Mouse (Mus musculus) limb, embryonic 10.5 days (tissue): ENCODE data around the gene Cdk11b. TPM values are rescaled to one million over a fixed set of nuclear protein-coding genes. Genes with fewer than 3 reads are reported as not detected.

Experiments
- DNase-seq: peaks from one replicate; pipeline ENCODE4 v3.0.0-alpha.2; 2017; ENCODE audit warnings: low spot score
- H3K27ac ChIP-seq: fragments of 300-500 bp; sonication (generic); 2 replicates; pipeline ENCODE4 v1.5.1; 2016; ENCODE audit warnings: mild to moderate bottlenecking
- H3K27me3 ChIP-seq: fragments of 300-500 bp; sonication (generic); 2 replicates; pipeline ENCODE4 v1.6.1; 2016; ENCODE audit warnings: low read depth, mild to moderate bottlenecking; ENCODE audit not compliant: poor library complexity, severe bottlenecking
- H3K36me3 ChIP-seq: fragments of 300-500 bp; sonication (generic); 2 replicates; pipeline ENCODE4 v1.6.1; 2016; ENCODE audit warnings: mild to moderate bottlenecking, moderate library complexity
- H3K4me1 ChIP-seq: fragments of 300-500 bp; sonication (generic); 2 replicates; pipeline ENCODE4 v1.6.1; 2016
- H3K4me3 ChIP-seq: fragments of 300-500 bp; sonication (generic); 2 replicates; pipeline ENCODE4 v1.5.1; 2016; ENCODE audit warnings: mild to moderate bottlenecking, moderate library complexity
- H3K9me3 ChIP-seq: fragments of 300-500 bp; sonication (generic); replicated peaks from 2 replicates; pipeline ENCODE4 v1.6.1; 2016; ENCODE audit warnings: mild to moderate bottlenecking
- WGBS: fragments of 180-500 bp; shearing (Covaris S2); methylation state at CpG from one replicate; pipeline ENCODE4 v1.1.7; 2016; 5-methylcytosine and 5-hydroxymethylcytosine counted together
- polyA plus RNA-seq: library from polyadenylated mRNA; unstranded; fragments of >200 nt; fragmentation: Nextera tagmentation; extraction: Ambion mirVana; gene quantifications from 2 replicates; pipeline ENCODE4 v1.2.1, GENCODE M21; 2016

Cdk11b gene
- polyA plus RNA-seq, 1 experiment from 2014 or later: 74.8 TPM

DNA sequence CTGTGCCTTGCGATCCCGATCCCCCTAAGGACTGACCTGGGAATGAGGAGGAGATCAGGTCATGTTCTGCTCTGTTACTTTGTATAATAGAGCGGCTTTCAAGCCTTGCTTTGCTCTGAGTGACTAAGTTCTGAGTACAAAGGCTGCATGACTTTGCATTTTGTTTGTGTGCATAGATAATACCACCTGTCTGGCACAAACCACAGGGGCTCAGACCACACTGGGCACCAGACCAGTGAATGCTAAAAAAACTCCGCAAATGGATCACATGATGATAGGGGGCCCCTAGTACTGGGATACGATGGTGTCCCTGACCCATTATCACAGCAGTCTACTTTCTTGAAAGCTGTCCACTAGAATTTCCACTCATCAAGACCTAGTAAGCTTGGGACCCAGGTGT lies 28.0 kb upstream of the Cdk11b start:
- 89% methylated on average over 5 of the region's 5 CpGs for WGBS
- H3K27ac ChIP-seq: no peak overlapping the region
- no peaks in the 10 kb centered on the region for H3K9me3 ChIP-seq
- peaks cover 8% of the 10 kb centered on the region; the same call in 1 of the 2 replicates for H3K4me1 ChIP-seq
- H3K27me3 ChIP-seq: no peaks in the 10 kb centered on the region
- no peak for DNase-seq
- H3K36me3 ChIP-seq: no peaks in the 10 kb centered on the region
- H3K4me3 ChIP-seq: no peak overlapping the region

DNA sequence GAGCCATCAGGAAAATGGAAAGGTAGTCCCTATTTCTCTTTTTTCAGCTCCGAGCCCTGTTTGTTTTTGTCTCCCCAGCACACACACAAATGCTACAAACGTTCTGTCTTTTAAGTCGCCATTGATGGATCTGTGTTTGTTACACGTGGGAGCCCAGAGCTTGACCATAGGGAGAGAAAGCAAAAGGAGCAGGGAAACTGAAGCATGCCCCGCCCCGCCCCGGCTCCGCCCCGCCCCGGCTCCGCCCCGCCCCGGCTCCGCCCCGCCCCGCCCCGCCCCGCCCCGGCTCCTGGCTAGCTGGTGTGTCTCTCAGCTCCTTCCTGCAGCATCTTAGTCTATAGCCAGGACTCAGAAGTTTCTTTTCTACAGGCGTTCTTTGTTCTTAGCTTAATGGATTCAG lies 26.1 kb upstream of the Cdk11b start:
- Histone ChIP-seq H3K9me3 (no peaks in the 10 kb centered on the region), H3K36me3 (peaks cover 9% of the 10 kb centered on the region), H3K4me3 (no peak overlapping the region; the same call in 1 of the 2 replicates), H3K27me3 (no peaks in the 10 kb centered on the region), H3K27ac (no peak overlapping the region), H3K4me1 (peaks cover 19% of the 10 kb centered on the region)
- no peak for DNase-seq
- 16% methylated on average over 20 of the region's 20 CpGs for WGBS

DNA sequence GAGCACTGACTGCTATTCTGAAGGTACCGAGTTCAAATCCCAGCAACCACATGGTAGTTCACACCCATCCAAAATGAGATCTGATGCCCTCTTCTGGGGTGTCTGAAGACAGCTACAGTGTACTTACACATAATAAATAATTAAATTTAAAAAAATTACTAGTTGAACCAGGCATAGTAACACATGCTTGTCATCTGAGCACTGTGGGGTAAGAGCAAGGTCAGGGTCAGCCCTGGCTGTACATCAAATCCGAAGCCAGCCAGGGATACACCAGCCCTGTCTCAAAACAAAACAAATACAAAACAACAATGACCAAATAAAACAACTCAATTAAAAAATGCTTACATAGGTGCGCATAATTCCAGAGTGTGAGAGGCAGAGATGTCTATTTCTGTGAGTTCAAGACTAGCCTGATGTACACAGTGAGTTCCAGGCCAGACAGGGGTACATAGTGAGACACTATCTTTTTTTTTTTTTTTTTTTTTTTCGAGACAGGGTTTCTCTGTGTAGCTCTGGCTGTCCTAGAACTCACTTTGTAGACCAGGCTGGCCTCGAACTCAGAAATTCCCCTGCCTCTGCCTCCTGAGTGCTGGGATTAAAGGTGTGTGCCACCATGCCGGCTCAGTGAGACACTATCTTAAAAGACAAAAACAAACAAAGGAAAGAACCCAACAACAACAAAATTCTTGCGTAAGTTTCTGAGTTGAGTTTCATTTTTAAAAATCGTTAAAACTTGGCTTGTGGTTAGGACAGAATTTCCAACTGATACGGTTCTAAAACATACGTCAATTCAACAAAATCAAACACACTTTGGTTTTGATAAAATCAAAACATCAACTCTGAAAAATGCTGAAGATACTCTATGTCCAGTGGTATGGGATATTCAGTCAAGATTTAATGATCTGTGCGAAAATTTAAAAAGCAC lies 24.5 kb upstream of the Cdk11b start:
- H3K4me3 ChIP-seq: peak overlapping the region; percentile 97

DNA sequence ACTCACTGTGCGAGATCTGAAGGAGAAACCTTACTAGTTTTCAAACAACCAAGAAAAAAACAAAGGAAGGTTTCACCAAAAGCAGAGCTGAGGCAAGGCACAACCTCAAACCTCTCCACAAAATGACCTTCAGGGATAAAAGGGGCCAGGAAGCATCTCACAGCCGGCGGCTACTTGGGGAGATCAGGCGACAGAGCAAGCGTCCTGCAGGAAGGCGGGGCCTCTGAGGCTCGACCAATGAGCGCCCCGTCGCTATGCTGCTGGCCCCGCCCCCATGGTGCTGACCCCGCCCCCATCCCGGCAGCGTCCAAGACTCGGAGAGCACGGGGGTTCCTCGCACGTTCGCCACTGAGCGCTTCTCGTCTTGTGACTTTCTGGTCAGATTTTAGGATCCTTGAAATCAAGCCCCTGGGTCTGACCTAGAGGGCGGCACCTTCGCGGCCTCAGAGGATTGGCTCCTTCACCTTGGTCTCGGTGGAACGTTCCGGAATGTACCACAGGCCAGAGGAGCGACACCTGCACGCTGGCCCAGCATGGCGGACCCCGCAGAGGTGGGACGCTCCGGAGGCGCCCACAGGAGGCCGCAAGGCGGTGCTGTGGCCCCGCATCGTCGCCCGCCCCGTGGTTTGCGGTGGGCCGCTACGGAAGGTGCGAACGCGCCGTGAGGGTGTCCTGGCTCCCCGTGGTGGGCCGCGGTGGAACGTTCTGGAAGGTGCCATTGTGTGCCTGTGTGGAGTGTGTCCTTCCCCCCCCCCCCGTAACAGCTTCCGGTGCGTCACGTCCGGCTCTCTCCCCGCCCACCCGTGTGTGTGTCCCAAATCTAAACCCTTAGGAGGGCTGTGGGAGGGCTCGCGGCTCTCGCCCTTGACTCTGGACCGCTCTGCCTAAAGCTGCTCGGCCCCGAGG lies 23.3 kb upstream of the Cdk11b start, which contains the start of gene Slc35e2:
Slc35e2 (plus strand) TSS at position 326 of the 906 bp plus-strand sequence.
- WGBS: under 1% methylated on average over 60 of the region's 65 CpGs
- DNase-seq: peak; percentile 98
- H3K27me3 ChIP-seq: no peaks in the 10 kb centered on the region
- peaks cover 37% of the 10 kb centered on the region for H3K36me3 ChIP-seq
- H3K4me1 ChIP-seq: peaks cover 19% of the 10 kb centered on the region
- H3K4me3 ChIP-seq: peak within 1 kb of the TSS; percentile 97
- peak within 1 kb of the TSS; percentile 100 for H3K27ac ChIP-seq
- no peaks in the 10 kb centered on the region for H3K9me3 ChIP-seq

More for the DNA sequence above, 24.5 kb upstream of the Cdk11b start:
- no peak for DNase-seq
- Histone ChIP-seq H3K9me3 (no peaks in the 10 kb centered on the region), H3K27ac (peak overlapping the region; percentile 100), H3K36me3 (peaks cover 25% of the 10 kb centered on the region), H3K27me3 (no peaks in the 10 kb centered on the region), H3K4me1 (peaks cover 19% of the 10 kb centered on the region)
- 92% methylated on average over 11 of the region's 11 CpGs for WGBS

DNA sequence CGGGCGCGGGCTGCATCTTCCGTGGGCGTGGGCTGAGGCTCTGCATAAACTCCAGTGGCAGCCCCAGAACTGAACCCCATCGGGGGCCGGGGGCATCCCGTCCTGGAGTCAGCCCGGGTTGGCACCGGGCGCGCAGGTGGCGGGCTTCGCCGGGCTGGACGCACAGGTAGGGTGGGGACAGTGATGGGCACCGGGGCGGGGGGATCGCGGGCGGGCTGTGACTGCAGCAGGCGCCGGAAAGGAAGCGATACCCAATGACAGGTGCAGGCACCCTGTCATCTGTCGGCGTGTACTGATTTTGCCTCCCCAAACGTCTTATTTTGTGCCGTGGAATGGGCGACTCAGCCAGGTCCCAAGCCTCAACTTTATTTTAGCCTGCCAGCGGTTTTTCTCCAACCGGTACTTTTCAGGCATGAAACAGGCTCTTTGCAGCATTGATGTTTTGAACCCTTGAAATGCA lies 22.6 kb upstream of the Cdk11b start:
- DNase-seq: no peak
- peaks cover 19% of the 10 kb centered on the region for H3K4me1 ChIP-seq
- 3% methylated on average over 31 of the region's 31 CpGs for WGBS
- H3K27me3 ChIP-seq: no peaks in the 10 kb centered on the region
- peak overlapping the region; percentile 100 for H3K27ac ChIP-seq
- peak overlapping the region; percentile 97 for H3K4me3 ChIP-seq
- H3K36me3 ChIP-seq: peaks cover 44% of the 10 kb centered on the region
- no peaks in the 10 kb centered on the region for H3K9me3 ChIP-seq

DNA sequence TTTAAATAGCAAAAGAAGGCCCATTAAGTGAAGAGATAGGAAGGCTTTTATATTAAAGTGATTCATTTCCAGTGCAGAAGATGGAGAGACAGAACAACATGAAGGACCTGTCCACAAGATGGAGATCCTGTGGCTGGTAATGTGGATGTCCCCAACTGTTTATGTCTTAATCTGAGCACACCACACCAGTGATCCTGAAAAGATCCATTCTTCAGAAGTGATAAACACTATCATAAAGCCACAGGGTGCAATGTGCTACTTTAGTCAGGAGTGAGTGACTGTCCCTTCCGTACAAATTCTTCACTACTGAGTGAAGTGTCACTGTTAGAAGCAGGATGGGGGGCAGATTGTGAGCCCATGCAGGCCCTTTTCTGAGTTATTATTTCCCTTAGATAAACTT lies 21.9 kb upstream of the Cdk11b start:
- Histone ChIP-seq H3K27me3 (no peaks in the 10 kb centered on the region), H3K27ac (no peak overlapping the region), H3K36me3 (peaks cover 51% of the 10 kb centered on the region), H3K4me3 (peak overlapping the region; percentile 97), H3K4me1 (peaks cover 19% of the 10 kb centered on the region), H3K9me3 (no peaks in the 10 kb centered on the region)
- WGBS: 98% methylated on average over 1 of the region's 1 CpGs
- no peak for DNase-seq

DNA sequence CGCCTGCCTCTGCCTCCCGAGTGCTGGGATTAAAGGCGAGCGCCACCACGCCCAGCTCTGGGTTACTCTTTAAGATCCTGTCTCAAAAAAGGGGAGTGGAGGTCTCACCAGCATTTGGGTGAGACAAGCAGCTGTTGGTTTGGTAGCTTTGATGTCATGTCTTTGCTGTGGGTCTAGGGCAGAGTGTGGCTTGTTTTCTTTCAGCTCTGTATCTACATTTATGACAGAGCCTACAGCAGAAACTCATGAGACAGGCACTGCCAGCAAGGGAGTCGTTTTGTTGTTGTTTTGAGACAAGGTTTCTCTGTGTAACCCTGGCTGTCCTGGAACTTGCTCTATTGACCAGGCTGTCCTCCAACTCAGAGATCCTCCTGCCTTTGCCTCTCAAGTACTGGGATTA lies 20.9 kb upstream of the Cdk11b start:
- peaks cover 14% of the 10 kb centered on the region for H3K4me1 ChIP-seq
- no peaks in the 10 kb centered on the region for H3K27me3 ChIP-seq
- H3K27ac ChIP-seq: no peak overlapping the region
- H3K9me3 ChIP-seq: no peaks in the 10 kb centered on the region
- DNase-seq: no peak
- peaks cover 56% of the 10 kb centered on the region for H3K36me3 ChIP-seq
- 95% methylated on average over 6 of the region's 6 CpGs for WGBS
- H3K4me3 ChIP-seq: no peak overlapping the region

DNA sequence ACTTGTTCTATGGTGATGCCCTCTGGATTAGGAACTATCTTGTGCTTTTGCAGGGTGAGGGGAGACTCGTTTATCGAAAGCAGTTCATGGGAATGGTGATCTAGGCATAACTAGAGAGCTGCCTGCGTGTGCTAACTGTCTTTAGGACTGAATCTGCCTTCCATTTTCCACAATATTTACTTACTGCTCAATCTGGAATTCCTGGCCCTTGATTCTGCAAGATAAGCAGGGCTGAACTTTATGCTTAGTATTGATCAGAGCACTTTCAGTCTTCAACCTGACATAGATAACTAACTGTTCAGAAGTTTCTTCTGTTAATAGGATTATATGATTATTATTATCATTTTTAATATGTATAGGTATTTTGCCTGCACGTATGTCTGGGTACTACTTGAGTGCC lies 19.5 kb upstream of the Cdk11b start:
- H3K27me3 ChIP-seq: no peaks in the 10 kb centered on the region
- H3K4me3 ChIP-seq: no peak overlapping the region
- WGBS: 96% methylated on average over 4 of the region's 4 CpGs
- H3K27ac ChIP-seq: no peak overlapping the region
- peaks cover 65% of the 10 kb centered on the region for H3K36me3 ChIP-seq
- H3K9me3 ChIP-seq: no peaks in the 10 kb centered on the region
- H3K4me1 ChIP-seq: peaks cover 13% of the 10 kb centered on the region
- DNase-seq: no peak

DNA sequence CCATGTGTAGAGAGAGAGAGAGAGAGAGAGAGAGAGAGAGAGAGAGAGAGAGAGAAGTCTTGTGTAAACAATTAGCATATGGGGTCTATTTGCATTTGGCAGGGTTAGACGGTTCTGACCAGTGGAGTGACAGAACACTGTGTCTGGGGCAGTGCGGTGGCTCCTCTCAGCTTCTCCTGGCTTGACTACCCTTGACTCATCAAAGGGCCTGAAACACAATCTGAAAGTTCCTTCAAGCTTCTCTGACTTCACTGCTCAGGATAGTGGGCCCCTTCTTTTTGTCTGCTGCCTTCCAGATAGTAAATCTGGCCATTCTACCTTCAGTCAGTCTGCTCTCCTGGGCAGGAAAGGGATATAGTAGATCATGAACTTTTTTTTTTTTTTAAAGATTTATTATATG lies 17.8 kb upstream of the Cdk11b start:
- H3K4me3 ChIP-seq: no peak overlapping the region
- DNase-seq: no peak
- 91% methylated on average over 2 of the region's 2 CpGs for WGBS

DNA sequence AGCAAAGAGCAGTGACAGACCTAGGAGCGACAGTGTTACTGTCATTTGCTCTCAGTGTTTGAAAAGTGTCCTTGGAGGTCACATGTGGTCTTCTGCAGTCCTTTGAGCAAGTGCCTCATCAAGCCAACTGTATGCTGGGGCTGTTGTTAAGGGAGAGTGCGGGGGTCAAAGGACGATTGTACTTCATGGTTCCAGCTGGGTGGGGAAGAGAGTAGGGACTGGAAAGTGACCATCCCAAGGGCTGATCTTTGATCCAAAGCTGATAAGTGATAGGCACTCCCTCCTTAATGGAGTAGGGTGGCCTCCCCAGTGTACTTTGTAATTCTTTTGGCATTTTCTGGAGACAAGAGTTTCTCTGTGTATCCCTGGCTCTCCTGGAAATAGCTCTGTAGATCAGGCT lies 12.8 kb upstream of the Cdk11b start:
- Histone ChIP-seq H3K4me3 (no peak overlapping the region), H3K36me3 (peaks cover 85% of the 10 kb centered on the region), H3K9me3 (no peaks in the 10 kb centered on the region), H3K27ac (no peak overlapping the region), H3K4me1 (no peaks in the 10 kb centered on the region), H3K27me3 (no peaks in the 10 kb centered on the region)
- DNase-seq: no peak
- 94% methylated on average over 3 of the region's 3 CpGs for WGBS

More for the DNA sequence above, 17.8 kb upstream of the Cdk11b start:
- Histone ChIP-seq H3K9me3 (no peaks in the 10 kb centered on the region), H3K36me3 (peaks cover 80% of the 10 kb centered on the region), H3K27ac (no peak overlapping the region), H3K4me1 (peaks cover 11% of the 10 kb centered on the region), H3K27me3 (no peaks in the 10 kb centered on the region)

DNA sequence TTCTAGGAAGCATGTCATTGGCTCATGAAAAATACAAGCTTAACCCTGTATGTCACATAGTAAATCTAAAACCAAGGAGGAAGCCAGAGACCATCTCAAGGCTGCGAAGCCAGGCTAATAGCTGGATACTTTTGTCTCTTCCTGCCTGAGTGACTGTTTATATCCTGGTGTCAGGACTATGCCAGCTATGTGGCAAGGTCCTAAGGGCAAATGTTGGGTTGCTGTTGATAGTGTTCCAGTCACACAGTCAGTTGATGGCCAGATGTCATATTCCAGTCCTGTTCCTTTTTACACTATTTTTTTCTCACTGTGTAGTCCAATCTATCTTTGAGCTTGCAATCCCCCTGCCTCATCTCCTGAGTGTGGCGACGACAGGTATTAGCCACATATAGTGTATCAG lies 11.4 kb upstream of the Cdk11b start:
- peaks cover 87% of the 10 kb centered on the region for H3K36me3 ChIP-seq

DNA sequence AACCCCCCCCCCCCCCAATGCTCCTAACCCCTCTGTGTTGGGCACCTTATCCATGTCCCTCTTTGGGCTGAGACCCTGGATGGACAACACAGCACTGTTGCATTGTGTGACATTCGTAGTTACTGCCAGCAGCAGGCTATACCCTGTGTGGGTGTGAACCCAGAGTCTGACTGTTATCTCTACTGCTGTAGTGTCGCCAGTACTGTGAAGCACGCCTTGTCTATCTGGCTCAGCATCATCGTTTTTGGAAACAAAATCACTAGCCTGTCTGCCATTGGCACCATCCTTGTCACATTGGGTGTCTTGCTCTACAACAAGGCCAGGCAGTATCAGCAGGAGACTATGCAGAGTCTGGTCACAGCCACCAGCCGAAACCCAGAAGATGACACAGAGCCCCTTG lies 6.3 kb upstream of the Cdk11b start:
- peaks cover 86% of the 10 kb centered on the region for H3K36me3 ChIP-seq
- WGBS: 97% methylated on average over 5 of the region's 5 CpGs

More for the DNA sequence above, 11.4 kb upstream of the Cdk11b start:
- no peaks in the 10 kb centered on the region for H3K4me1 ChIP-seq
- no peaks in the 10 kb centered on the region for H3K9me3 ChIP-seq
- no peak overlapping the region for H3K27ac ChIP-seq
- DNase-seq: no peak
- H3K4me3 ChIP-seq: no peak overlapping the region
- WGBS: 97% methylated on average over 3 of the region's 3 CpGs
- H3K27me3 ChIP-seq: no peaks in the 10 kb centered on the region

More for the DNA sequence above, 6.3 kb upstream of the Cdk11b start:
- Histone ChIP-seq H3K4me1 (peaks cover under 1% of the 10 kb centered on the region; the same call in 1 of the 2 replicates), H3K4me3 (no peak overlapping the region), H3K9me3 (no peaks in the 10 kb centered on the region), H3K27me3 (no peaks in the 10 kb centered on the region), H3K27ac (no peak overlapping the region)
- DNase-seq: no peak
